Mouse (Mus musculus) cerebellum, adult 2 months (tissue): Measurements from ENCODE around the gene Slc16a10. TPM values are rescaled to one million over a fixed set of nuclear protein-coding genes. Genes with fewer than 3 reads are reported as not detected.

ENCODE experiments used
- DNase-seq, 2 experiments: peaks; one replicate each; pipeline ENCODE4 v3.0.0; 2021
- H3K27ac ChIP-seq: fragments of 200-500 bp; 2 replicates; pipeline ENCODE4 v1.5.1; 2012; ENCODE audit warnings: low read length, control low read depth, inconsistent platforms; ENCODE audit not compliant: insufficient read depth
- H3K27me3 ChIP-seq: fragments of 200-500 bp; 2 replicates; pipeline ENCODE4 v1.6.1; 2012; ENCODE audit warnings: inconsistent platforms, mild to moderate bottlenecking, low read length, moderate library complexity; ENCODE audit not compliant: control insufficient read depth, insufficient read depth
- H3K4me1 ChIP-seq: fragments of 200-500 bp; 2 replicates; pipeline ENCODE4 v1.6.1; 2011; ENCODE audit warnings: low read length; ENCODE audit not compliant: control insufficient read depth, insufficient read depth
- H3K4me3 ChIP-seq: fragments of 200-500 bp; replicated peaks from 2 replicates; pipeline ENCODE3; 2011; ENCODE audit warnings: mild to moderate bottlenecking, low read depth, low read length, control low read depth; ENCODE audit not compliant: insufficient read depth
- CTCF ChIP-seq: fragments of 200-500 bp; IDR thresholded peaks from 2 replicates; pipeline ENCODE4 v1.5.1; 2011; ENCODE audit warnings: low read depth, mild to moderate bottlenecking, control low read depth, low read length, moderate library complexity, borderline replicate concordance; ENCODE audit not compliant: insufficient read depth
- POLR2A ChIP-seq: fragments of 200-500 bp; IDR thresholded peaks from 2 replicates; pipeline ENCODE4 v1.6.1; 2011; ENCODE audit warnings: low read length, control low read depth, borderline replicate concordance; ENCODE audit not compliant: insufficient read depth
- WGBS: fragments of 180-500 bp; shearing (Covaris S2); methylation state at CpG from one replicate; pipeline ENCODE4 v1.1.7; 2018; 5-methylcytosine and 5-hydroxymethylcytosine counted together
- polyA plus RNA-seq: library from polyadenylated mRNA; depleted of rRNA; stranded (reverse); fragments of >200 nt; gene quantifications from 2 replicates; pipeline ENCODE4 v1.2.3, GENCODE M21; 2012

The Slc16a10 gene
- polyA plus RNA-seq, 1 experiment: 3.6 TPM

DNA sequence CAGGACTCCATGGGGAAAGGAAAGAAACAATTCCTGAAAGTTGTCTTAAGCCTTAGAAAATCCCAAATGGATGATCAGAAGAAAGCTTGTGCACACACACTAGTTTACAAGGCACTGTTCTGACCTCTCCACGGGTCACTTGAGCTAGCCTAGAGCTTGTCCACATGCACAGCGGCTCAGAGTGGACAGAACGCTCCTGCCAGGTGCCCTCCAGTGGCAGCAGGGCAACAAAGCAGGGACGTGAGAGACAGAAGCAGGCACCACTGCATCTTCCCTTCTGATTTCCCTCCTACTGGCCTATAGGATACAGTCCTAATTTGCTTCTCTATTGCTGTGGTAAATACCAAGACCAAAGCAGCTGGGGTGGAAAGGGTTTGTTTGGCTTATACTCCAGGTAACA, 100.7 kb downstream of the Slc16a10 start:
- no peak overlapping the region for H3K27ac ChIP-seq
- H3K27me3 ChIP-seq: no peaks in the 10 kb centered on the region
- DNase-seq: no peak
- H3K4me3 ChIP-seq: no peak overlapping the region
- 24% methylated on average over 4 of the region's 4 CpGs for WGBS
- H3K4me1 ChIP-seq: no peaks in the 10 kb centered on the region
- TF ChIP-seq POLR2A (no peak), CTCF (peak; percentile 33; the same call in 1 of the 2 replicates)

GRCm38 (mm10) chr10:40036686-40037560, 105.1 kb downstream of the Slc16a10 start:
- TF ChIP-seq CTCF: no peak
- no peak for TF ChIP-seq POLR2A
- no peaks in the 10 kb centered on the region for H3K4me1 ChIP-seq
- no peak overlapping the region for H3K4me3 ChIP-seq
- WGBS: 53% methylated on average over 24 of the region's 24 CpGs
- DNase-seq: no peak
- H3K27me3 ChIP-seq: no peaks in the 10 kb centered on the region
- H3K27ac ChIP-seq: no peak overlapping the region

DNA sequence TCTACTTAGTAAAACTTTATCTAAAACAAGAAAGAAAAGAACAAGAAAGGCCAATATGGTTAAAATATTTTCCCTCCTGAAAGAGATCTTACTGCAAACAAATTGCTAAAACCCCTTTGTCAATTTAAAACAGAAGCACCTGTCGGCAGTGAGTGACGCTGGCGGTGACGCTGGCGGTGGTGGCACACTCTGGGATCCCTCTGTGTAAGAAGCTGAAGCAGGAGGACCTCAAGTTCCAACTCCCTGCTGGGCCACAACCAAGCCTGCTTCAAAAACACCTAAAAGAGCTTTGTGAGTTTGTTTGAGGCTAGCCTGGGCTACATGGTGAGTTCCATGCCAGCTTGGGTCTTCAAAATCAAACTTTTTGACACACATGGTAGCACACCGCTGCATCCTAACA, 107.1 kb downstream of the Slc16a10 start:
- Histone ChIP-seq H3K4me3 (no peak overlapping the region), H3K27ac (no peak overlapping the region), H3K4me1 (no peaks in the 10 kb centered on the region), H3K27me3 (no peaks in the 10 kb centered on the region)
- DNase-seq: no peak
- TF ChIP-seq POLR2A (no peak), CTCF (no peak)
- 98% methylated on average over 6 of the region's 6 CpGs for WGBS

- 79% methylated on average over 2 of the region's 2 CpGs for WGBS
- no peaks in the 10 kb centered on the region for H3K4me1 ChIP-seq
- no peak overlapping the region for H3K4me3 ChIP-seq
- no peak for DNase-seq
- no peaks in the 10 kb centered on the region for H3K27me3 ChIP-seq
- TF ChIP-seq CTCF (no peak), POLR2A (no peak)
- H3K27ac ChIP-seq: no peak overlapping the region
Observed at GRCm38 (mm10) chr10:40032897-40033296, 109.2 kb downstream of the Slc16a10 start.

DNA sequence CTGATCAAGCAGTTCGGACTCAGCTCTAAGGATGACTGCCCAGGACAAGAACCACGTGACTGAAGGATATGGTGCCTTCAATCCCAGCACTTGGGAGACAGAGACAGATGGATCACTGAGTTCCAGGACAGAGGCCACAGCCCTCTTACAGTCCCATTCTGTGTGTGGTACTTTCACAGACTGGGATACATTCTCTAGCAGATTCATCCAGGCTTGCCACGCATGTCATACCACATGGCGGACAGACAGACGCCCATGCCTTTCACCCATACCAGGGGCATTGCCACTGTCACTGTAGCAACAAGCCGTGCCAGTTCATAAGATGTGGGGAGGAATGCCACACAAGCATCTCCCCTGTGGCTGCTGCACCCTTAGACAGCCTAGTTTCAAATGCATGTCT, 111.3 kb downstream of the Slc16a10 start:
- DNase-seq: no peak
- 88% methylated on average over 6 of the region's 6 CpGs for WGBS
- TF ChIP-seq CTCF: no peak
- TF ChIP-seq POLR2A: no peak
- H3K4me3 ChIP-seq: no peak overlapping the region
- no peak overlapping the region for H3K27ac ChIP-seq
- H3K27me3 ChIP-seq: no peaks in the 10 kb centered on the region
- no peaks in the 10 kb centered on the region for H3K4me1 ChIP-seq

GRCm38 (mm10) chr10:40029610-40030009, 112.4 kb downstream of the Slc16a10 start:
- Histone ChIP-seq H3K4me1 (peaks cover 3% of the 10 kb centered on the region; the same call in 1 of the 2 replicates), H3K27me3 (no peaks in the 10 kb centered on the region), H3K4me3 (no peak overlapping the region), H3K27ac (no peak overlapping the region)
- peak in 1 of 2 experiments; percentile 32 for DNase-seq
- TF ChIP-seq CTCF (no peak), POLR2A (no peak)
- WGBS: 9% methylated on average over 2 of the region's 2 CpGs

- H3K4me3 ChIP-seq: no peak overlapping the region
- no peak overlapping the region for H3K27ac ChIP-seq
- no peak for DNase-seq
- TF ChIP-seq POLR2A: no peak
- no peak for TF ChIP-seq CTCF
- WGBS: 25% methylated on average over 8 of the region's 8 CpGs
- no peaks in the 10 kb centered on the region for H3K27me3 ChIP-seq
- peaks cover 3% of the 10 kb centered on the region; the same call in 1 of the 2 replicates for H3K4me1 ChIP-seq
Observed at GRCm38 (mm10) chr10:40028091-40028490, 114.0 kb downstream of the Slc16a10 start.

DNA sequence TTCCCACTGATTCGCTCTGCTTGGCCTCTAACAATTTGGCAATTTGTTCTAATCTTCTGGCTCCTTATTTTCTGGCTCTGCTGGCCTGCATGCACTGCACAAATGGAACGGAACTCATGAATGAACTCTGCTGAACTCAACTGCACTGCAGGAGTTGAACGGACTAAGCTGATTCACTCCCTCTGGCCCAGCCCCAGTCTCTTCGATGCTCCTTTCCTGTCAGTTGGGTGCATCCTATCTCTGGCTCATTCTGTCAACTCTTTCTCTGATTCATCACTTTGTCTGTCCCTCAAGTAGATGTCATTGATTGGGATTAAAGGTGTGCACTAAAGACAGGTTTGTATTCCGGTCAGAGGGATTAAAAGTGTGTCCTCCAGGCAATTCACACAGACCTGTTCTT, 115.5 kb downstream of the Slc16a10 start:
- Histone ChIP-seq H3K4me1 (peaks cover 3% of the 10 kb centered on the region; the same call in 1 of the 2 replicates), H3K27me3 (no peaks in the 10 kb centered on the region), H3K27ac (no peak overlapping the region), H3K4me3 (no peak overlapping the region)
- TF ChIP-seq POLR2A (no peak), CTCF (no peak)
- 62% methylated on average over 5 of the region's 5 CpGs for WGBS
- no peak for DNase-seq
